Mouse (Mus musculus): ENCODE results near the gene Prss1. TPM values are rescaled to one million over a fixed set of nuclear protein-coding genes. Genes with fewer than 3 reads are reported as not detected.

The Prss1 gene
- not detected in 2 replicates for polyA plus RNA-seq (2012; ENCODE audit: low replicate concordance)

DNA sequence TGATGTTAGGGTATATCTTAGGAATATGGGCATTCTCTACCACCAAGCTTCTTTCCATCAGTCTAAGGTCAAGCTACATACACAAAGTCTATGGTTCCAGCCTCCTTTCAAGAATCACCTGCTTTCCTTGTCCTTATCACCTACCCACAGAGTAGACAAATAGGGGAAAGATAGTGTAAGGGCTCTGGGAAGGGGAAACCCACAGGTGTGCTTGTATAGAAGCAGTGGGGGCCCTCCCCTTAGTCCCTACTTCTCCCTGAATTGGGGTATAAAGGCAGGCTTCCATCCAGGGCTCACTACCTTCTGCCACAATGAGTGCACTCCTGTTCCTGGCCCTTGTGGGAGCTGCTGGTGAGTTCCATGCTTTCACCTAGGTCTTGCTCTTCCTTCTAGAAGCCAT lies at the start of gene Prss1:
Prss1 (plus strand) TSS at position 301 of the 400 bp plus-strand sequence.

GRCm38 (mm10) chr6:41446045-41446444 lies 12.7 kb upstream of the Prss1 start, which contains the start of gene Gm10334:
Gene Gm10334 (minus strand): TSS chr6:41446145.

Other genes with a start within 250 kb of the Prss1 start
- 0.51 TPM in 1 of 2 replicates, not detected in the other for gene Try4, start 156.7 kb upstream of the Prss1 start, polyA plus RNA-seq (2012; ENCODE audit: low replicate concordance)
- gene Try5, start 142.1 kb upstream of the Prss1 start, polyA plus RNA-seq (2012; ENCODE audit: low replicate concordance), result 0.28 TPM in 1 of 2 replicates, not detected in the other
- gene Try10, start 104.8 kb upstream of the Prss1 start, polyA plus RNA-seq (2012; ENCODE audit: low replicate concordance), result not detected in 2 replicates
- gene Prss3, start 81.3 kb upstream of the Prss1 start, polyA plus RNA-seq (2012; ENCODE audit: low replicate concordance), result not detected in 2 replicates
- not detected in 2 replicates for gene Gm5771, start 66.6 kb upstream of the Prss1 start, polyA plus RNA-seq (2012; ENCODE audit: low replicate concordance)
- gene Gm10334, start 12.8 kb upstream of the Prss1 start, polyA plus RNA-seq (2012; ENCODE audit: low replicate concordance), result not detected in 2 replicates
- gene Prss2, start 62.9 kb downstream of the Prss1 start, polyA plus RNA-seq (2012; ENCODE audit: low replicate concordance), result 0.86 TPM in 1 of 2 replicates, not detected in the other
- gene Ephb6, start 146.6 kb downstream of the Prss1 start, polyA plus RNA-seq (2012; ENCODE audit: low replicate concordance), result 12.5 and 32.3 TPM in 2 replicates
- gene Trpv6, start 177.5 kb downstream of the Prss1 start, polyA plus RNA-seq (2012; ENCODE audit: low replicate concordance), result not detected in 2 replicates
- not detected in 2 replicates for gene Trpv5, start 221.8 kb downstream of the Prss1 start, polyA plus RNA-seq (2012; ENCODE audit: low replicate concordance)
- gene Llcfc1, start 225.5 kb downstream of the Prss1 start, polyA plus RNA-seq (2012; ENCODE audit: low replicate concordance), result not detected in 2 replicates
- 2.0 and 9.0 TPM in 2 replicates for gene Kel, start 245.4 kb downstream of the Prss1 start, polyA plus RNA-seq (2012; ENCODE audit: low replicate concordance)